Mouse (Mus musculus): ENCODE measurements around the gene Gm973. TPM values are rescaled to one million over a fixed set of nuclear protein-coding genes. Genes with fewer than 3 reads are reported as not detected.

Gm973 gene
- polyA plus RNA-seq, 2 experiments, result 2.1 to 2.8 TPM

GRCm38 (mm10) chr1:59548486-59548885 is 32.4 kb downstream of the Gm973 start:
- no peak for ATAC-seq (ENCODE audit: low FRiP score, low read depth)
- no peak overlapping the region for H3K9ac ChIP-seq (ENCODE audit: low read depth, low read length, severe bottlenecking)
- TF ChIP-seq POLR2A (IDR thresholded peaks at IDR 0.05; ENCODE audit: borderline replicate concordance, extremely low read depth, insufficient read depth, insufficient read length), result no peak
- no peak overlapping the region for H3K4me3 ChIP-seq (replicated peaks; ENCODE audit: low read length)
- H3K27ac ChIP-seq (replicated peaks; ENCODE audit: low read depth, low read length), result no peak overlapping the region
- WGBS, result 90% methylated on average over 5 of the region's 5 CpGs
- no peak for DNase-seq (ENCODE audit: low spot score)
- no peaks in the 10 kb centered on the region for H3K9me3 ChIP-seq (ENCODE audit: control insufficient read depth, low read length)
- H3K36me3 ChIP-seq (ENCODE audit: control insufficient read depth, insufficient read depth, low read length), result no peaks in the 10 kb centered on the region
- no peaks in the 10 kb centered on the region for H3K27me3 ChIP-seq (ENCODE audit: control insufficient read depth, insufficient read depth, low read length)
- H3K4me2 ChIP-seq (replicated peaks; ENCODE audit: low read depth, low read length, severe bottlenecking), result no peak overlapping the region
- peaks cover 11% of the 10 kb centered on the region for H3K4me1 ChIP-seq (ENCODE audit: control insufficient read depth, insufficient read depth, low read length)

- peaks cover 11% of the 10 kb centered on the region for H3K4me1 ChIP-seq (ENCODE audit: control insufficient read depth, insufficient read depth, low read length)
- TF ChIP-seq POLR2A (IDR thresholded peaks at IDR 0.05; ENCODE audit: borderline replicate concordance, extremely low read depth, insufficient read depth, insufficient read length), result no peak
- H3K27ac ChIP-seq (replicated peaks; ENCODE audit: low read depth, low read length), result peak overlapping the region; percentile 6; the same call in 1 of the 2 replicates
- 50% methylated on average over 7 of the region's 7 CpGs for WGBS
- no peaks in the 10 kb centered on the region for H3K36me3 ChIP-seq (ENCODE audit: control insufficient read depth, insufficient read depth, low read length)
- no peak overlapping the region for H3K4me2 ChIP-seq (replicated peaks; ENCODE audit: low read depth, low read length, severe bottlenecking)
- no peak overlapping the region for H3K4me3 ChIP-seq (replicated peaks; ENCODE audit: low read length)
- no peak for ATAC-seq (ENCODE audit: low FRiP score, low read depth)
- no peaks in the 10 kb centered on the region for H3K9me3 ChIP-seq (ENCODE audit: control insufficient read depth, low read length)
- DNase-seq (ENCODE audit: low spot score), result peak; percentile 54
- no peaks in the 10 kb centered on the region for H3K27me3 ChIP-seq (ENCODE audit: control insufficient read depth, insufficient read depth, low read length)
- no peak overlapping the region for H3K9ac ChIP-seq (ENCODE audit: low read depth, low read length, severe bottlenecking)
These were observed 33.1 kb downstream of the Gm973 start for GRCm38 (mm10) chr1:59549036-59549675.

DNA sequence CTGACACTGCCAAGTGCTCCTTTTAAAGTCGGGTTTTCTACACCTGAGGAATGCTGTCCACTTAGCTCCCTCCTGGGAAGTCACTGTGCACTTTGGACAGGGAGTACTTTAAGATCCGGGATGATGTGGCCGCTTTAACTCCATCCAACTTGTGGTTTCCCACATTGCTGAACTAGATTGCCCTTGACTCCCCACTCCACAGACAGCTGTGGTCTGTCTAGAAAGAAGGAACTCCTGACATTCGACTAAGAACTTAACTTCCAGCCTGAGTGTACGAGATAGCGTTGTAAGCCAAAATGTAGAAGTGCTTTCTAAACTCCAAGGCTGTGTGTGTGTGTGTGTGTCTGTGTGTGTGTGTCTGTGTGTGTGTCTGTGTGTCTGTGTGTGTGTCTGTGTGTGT is 34.2 kb downstream of the Gm973 start:
- peaks cover 11% of the 10 kb centered on the region for H3K4me1 ChIP-seq (ENCODE audit: control insufficient read depth, insufficient read depth, low read length)
- TF ChIP-seq POLR2A (IDR thresholded peaks at IDR 0.05; ENCODE audit: borderline replicate concordance, extremely low read depth, insufficient read depth, insufficient read length), result no peak
- ATAC-seq (ENCODE audit: low FRiP score, low read depth) (no peak), DNase-seq (ENCODE audit: low spot score) (no peak)
- WGBS, result 70% methylated on average over 6 of the region's 6 CpGs
- H3K27ac ChIP-seq (replicated peaks; ENCODE audit: low read depth, low read length), result no peak overlapping the region
- no peaks in the 10 kb centered on the region for H3K27me3 ChIP-seq (ENCODE audit: control insufficient read depth, insufficient read depth, low read length)
- no peaks in the 10 kb centered on the region for H3K36me3 ChIP-seq (ENCODE audit: control insufficient read depth, insufficient read depth, low read length)
- H3K9me3 ChIP-seq (ENCODE audit: control insufficient read depth, low read length), result no peaks in the 10 kb centered on the region
- no peak overlapping the region for H3K4me2 ChIP-seq (replicated peaks; ENCODE audit: low read depth, low read length, severe bottlenecking)
- no peak overlapping the region for H3K9ac ChIP-seq (ENCODE audit: low read depth, low read length, severe bottlenecking)
- H3K4me3 ChIP-seq (replicated peaks; ENCODE audit: low read length), result no peak overlapping the region

- peaks cover 11% of the 10 kb centered on the region for H3K4me1 ChIP-seq (ENCODE audit: control insufficient read depth, insufficient read depth, low read length)
- no peaks in the 10 kb centered on the region for H3K9me3 ChIP-seq (ENCODE audit: control insufficient read depth, low read length)
- H3K36me3 ChIP-seq (ENCODE audit: control insufficient read depth, insufficient read depth, low read length), result no peaks in the 10 kb centered on the region
- ATAC-seq (ENCODE audit: low FRiP score, low read depth) (no peak), DNase-seq (ENCODE audit: low spot score) (no peak)
- no peak for TF ChIP-seq POLR2A (IDR thresholded peaks at IDR 0.05; ENCODE audit: borderline replicate concordance, extremely low read depth, insufficient read depth, insufficient read length)
- no peaks in the 10 kb centered on the region for H3K27me3 ChIP-seq (ENCODE audit: control insufficient read depth, insufficient read depth, low read length)
- H3K9ac ChIP-seq (ENCODE audit: low read depth, low read length, severe bottlenecking), result no peak overlapping the region
- no peak overlapping the region for H3K4me2 ChIP-seq (replicated peaks; ENCODE audit: low read depth, low read length, severe bottlenecking)
- H3K27ac ChIP-seq (replicated peaks; ENCODE audit: low read depth, low read length), result no peak overlapping the region
- no peak overlapping the region for H3K4me3 ChIP-seq (replicated peaks; ENCODE audit: low read length)
- 80% methylated on average over 11 of the region's 11 CpGs for WGBS
These were observed 34.9 kb downstream of the Gm973 start for GRCm38 (mm10) chr1:59550996-59551395.

GRCm38 (mm10) chr1:59553708-59554107 is 37.6 kb downstream of the Gm973 start:
- H3K4me3 ChIP-seq (replicated peaks; ENCODE audit: low read length), result no peak overlapping the region
- H3K4me1 ChIP-seq (ENCODE audit: control insufficient read depth, insufficient read depth, low read length), result peaks cover 11% of the 10 kb centered on the region
- no peak overlapping the region for H3K9ac ChIP-seq (ENCODE audit: low read depth, low read length, severe bottlenecking)
- H3K36me3 ChIP-seq (ENCODE audit: control insufficient read depth, insufficient read depth, low read length), result no peaks in the 10 kb centered on the region
- H3K27me3 ChIP-seq (ENCODE audit: control insufficient read depth, insufficient read depth, low read length), result no peaks in the 10 kb centered on the region
- 44% methylated on average over 5 of the region's 5 CpGs for WGBS
- DNase-seq (ENCODE audit: low spot score) (no peak), ATAC-seq (ENCODE audit: low FRiP score, low read depth) (no peak; the same call in 1 of the 2 replicates)
- H3K27ac ChIP-seq (replicated peaks; ENCODE audit: low read depth, low read length), result no peak overlapping the region
- TF ChIP-seq POLR2A (IDR thresholded peaks at IDR 0.05; ENCODE audit: borderline replicate concordance, extremely low read depth, insufficient read depth, insufficient read length), result no peak
- H3K4me2 ChIP-seq (replicated peaks; ENCODE audit: low read depth, low read length, severe bottlenecking), result no peak overlapping the region
- no peaks in the 10 kb centered on the region for H3K9me3 ChIP-seq (ENCODE audit: control insufficient read depth, low read length)
